ENCODE assay signal across 8 mouse cellular contexts in the genomic region with DNA sequence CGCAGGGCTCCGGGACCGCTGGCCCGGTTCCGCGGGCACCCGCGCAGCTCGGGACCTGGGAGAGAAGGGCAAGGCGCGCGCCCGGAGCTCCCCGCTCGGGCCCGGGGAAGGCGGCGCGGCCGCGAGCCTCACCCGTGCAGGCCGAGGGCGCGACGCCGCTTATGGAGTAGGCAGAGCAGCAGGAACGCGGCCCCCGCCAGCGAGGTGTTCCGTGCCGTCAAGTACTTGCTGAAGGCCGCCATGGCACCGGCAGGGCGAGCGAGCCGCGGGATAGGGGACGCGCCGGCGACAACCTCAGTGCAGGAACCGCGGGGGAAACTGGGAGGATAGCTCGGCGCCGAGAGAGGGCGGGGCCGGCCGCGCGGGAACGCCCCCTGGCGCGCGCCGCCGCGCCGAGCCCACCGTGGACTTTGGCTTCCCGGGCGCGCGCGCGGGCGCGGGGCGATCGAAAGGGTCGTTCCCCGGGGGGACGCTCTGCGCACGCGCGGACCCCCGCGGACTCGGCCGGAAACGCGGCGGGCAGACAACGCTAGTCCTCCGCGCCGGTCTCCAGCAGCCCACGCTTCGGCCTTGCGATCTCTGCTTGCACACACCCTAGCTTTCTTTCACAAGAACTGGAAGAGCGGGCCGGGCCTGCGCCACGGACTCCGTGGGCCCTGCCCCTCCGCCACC. TPM values are rescaled to one million over a fixed set of nuclear protein-coding genes. Genes with fewer than 3 reads are reported as not detected.
A peak's percentile ranks its signal among the peaks of the same experiment; 100 is the strongest.
DNase-seq lines count a peak whose midpoint lies in the region; ATAC-seq and TF ChIP-seq lines count a peak whose summit lies in the region.

A gene (minus strand): TSS at position 426 of the 672 bp plus-strand sequence.

- no peaks in the 10 kb centered on the region for H3K27me3 ChIP-seq in forebrain, embryonic 11.5 days (ENCODE audit: control insufficient read depth, insufficient read depth, low read length)
- H3K27me3 ChIP-seq in heart, postnatal 0 days (ENCODE audit: control insufficient read depth, insufficient read depth, low read length), result no peaks in the 10 kb centered on the region
- no peaks in the 10 kb centered on the region for H3K27me3 ChIP-seq in liver, embryonic 16.5 days (ENCODE audit: control insufficient read depth, insufficient read depth, low read depth, low read length)
- no peaks in the 10 kb centered on the region for H3K27me3 ChIP-seq in neural tube, embryonic 13.5 days
- H3K27me3 ChIP-seq in testis, adult 2 months (ENCODE audit: control insufficient read depth, insufficient read depth, low read length), result no peaks in the 10 kb centered on the region

- peaks cover 6% of the 10 kb centered on the region; the same call in 1 of the 2 replicates for H3K4me1 ChIP-seq in forebrain, embryonic 11.5 days (replicated peaks; ENCODE audit: control insufficient read depth, insufficient read depth, low read length)
- peaks cover 9% of the 10 kb centered on the region for H3K4me1 ChIP-seq in heart, postnatal 0 days (ENCODE audit: control insufficient read depth, insufficient read depth)
- peaks cover 2% of the 10 kb centered on the region; the same call in 1 of the 2 replicates for H3K4me1 ChIP-seq in liver, embryonic 16.5 days (ENCODE audit: control insufficient read depth, low read depth, low read length)
- H3K4me1 ChIP-seq in neural tube, embryonic 13.5 days (replicated peaks), result peaks cover 40% of the 10 kb centered on the region
- H3K4me1 ChIP-seq in testis, adult 2 months (ENCODE audit: control insufficient read depth, insufficient read depth, low read length), result no peaks in the 10 kb centered on the region

- no peak for TF ChIP-seq EP300 in heart, postnatal 0 days (IDR thresholded peaks at IDR 0.05; ENCODE audit: low read depth)

- DNase-seq in CD8-positive naive resting alpha-beta T cell, adult 2 months (ENCODE audit: low read depth in 2 of 2, low spot score in 2 of 2), result peak; percentile 68 to 71
- peak; percentile 62 for DNase-seq in c-Kit-positive CD71-negative TER-119-negative erythroid progenitor cells, embryonic 14.5 days (ENCODE audit: low read depth)
- peak; percentile 98 for DNase-seq in forebrain, embryonic 11.5 days (ENCODE audit: low spot score)
- DNase-seq in heart, postnatal 0 days (ENCODE audit: low spot score), result peak; percentile 82
- peak; percentile 95 to 97 for DNase-seq in kidney, postnatal 4 days

- H3K36me3 ChIP-seq in forebrain, embryonic 11.5 days (ENCODE audit: control insufficient read depth, insufficient read depth, low read length), result no peaks in the 10 kb centered on the region
- no peaks in the 10 kb centered on the region for H3K36me3 ChIP-seq in heart, postnatal 0 days (replicated peaks; ENCODE audit: control insufficient read depth, insufficient read depth, low read length)
- no peaks in the 10 kb centered on the region for H3K36me3 ChIP-seq in liver, embryonic 16.5 days (ENCODE audit: control insufficient read depth, insufficient read depth)
- H3K36me3 ChIP-seq in neural tube, embryonic 13.5 days, result no peaks in the 10 kb centered on the region
- H3K36me3 ChIP-seq in testis, adult 2 months (ENCODE audit: control insufficient read depth, insufficient read depth, low read length), result no peaks in the 10 kb centered on the region

- ATAC-seq in forebrain, embryonic 11.5 days (replicated peaks; ENCODE audit: low FRiP score), result peak; percentile 94
- ATAC-seq in heart, postnatal 0 days (ENCODE audit: insufficient read depth, low read depth), result peak; percentile 89
- ATAC-seq in liver, embryonic 16.5 days (ENCODE audit: low read depth), result peak; percentile 90
- peak; percentile 94 for ATAC-seq in neural tube, embryonic 13.5 days (ENCODE audit: low read depth)

- under 1% methylated on average over 80 of the region's 99 CpGs for WGBS in forebrain, embryonic 11.5 days
- under 1% methylated on average over 67 of the region's 99 CpGs for WGBS in heart, postnatal 0 days
- under 1% methylated on average over 95 of the region's 99 CpGs for WGBS in liver, embryonic 16.5 days (ENCODE audit: insufficient replicate concordance)
- under 1% methylated on average over 96 of the region's 99 CpGs for WGBS in neural tube, embryonic 13.5 days

- no peaks in the 10 kb centered on the region for H3K9me3 ChIP-seq in forebrain, embryonic 11.5 days (ENCODE audit: control insufficient read depth, low read length)
- no peaks in the 10 kb centered on the region for H3K9me3 ChIP-seq in heart, postnatal 0 days (replicated peaks; ENCODE audit: control insufficient read depth, low read length)
- no peaks in the 10 kb centered on the region for H3K9me3 ChIP-seq in liver, embryonic 16.5 days (replicated peaks; ENCODE audit: control insufficient read depth, low read length)
- H3K9me3 ChIP-seq in neural tube, embryonic 13.5 days, result no peaks in the 10 kb centered on the region

- H3K4me2 ChIP-seq in forebrain, embryonic 11.5 days (ENCODE audit: low read depth, low read length, severe bottlenecking), result peak within 1 kb of the TSS; percentile 59
- H3K4me2 ChIP-seq in heart, postnatal 0 days (ENCODE audit: low read depth, low read length), result peak within 1 kb of the TSS; percentile 78
- H3K4me2 ChIP-seq in liver, embryonic 16.5 days (ENCODE audit: low read depth, low read length), result peak within 1 kb of the TSS; percentile 83
- peak within 1 kb of the TSS; percentile 75 for H3K4me2 ChIP-seq in neural tube, embryonic 13.5 days

- H3K4me3 ChIP-seq in forebrain, embryonic 11.5 days (ENCODE audit: low read depth, low read length), result peak within 1 kb of the TSS; percentile 76
- H3K4me3 ChIP-seq in heart, postnatal 0 days (ENCODE audit: low read depth, low read length), result peak within 1 kb of the TSS; percentile 85
- peak within 1 kb of the TSS; percentile 80 for H3K4me3 ChIP-seq in liver, embryonic 16.5 days (ENCODE audit: low read depth, low read length)
- peak within 1 kb of the TSS; percentile 62 for H3K4me3 ChIP-seq in neural tube, embryonic 13.5 days
- peak within 1 kb of the TSS; percentile 96 for H3K4me3 ChIP-seq in testis, adult 2 months (ENCODE audit: control insufficient read depth, low read depth, low read length)

- peak within 1 kb of the TSS; percentile 91 for H3K9ac ChIP-seq in forebrain, embryonic 11.5 days (ENCODE audit: low read length)
- H3K9ac ChIP-seq in heart, postnatal 0 days (replicated peaks; ENCODE audit: low read depth, low read length), result peak within 1 kb of the TSS; percentile 92
- peak within 1 kb of the TSS; percentile 80 for H3K9ac ChIP-seq in liver, embryonic 16.5 days (ENCODE audit: low read depth, low read length)
- H3K9ac ChIP-seq in neural tube, embryonic 13.5 days, result peak within 1 kb of the TSS; percentile 90

- peak; percentile 86 for TF ChIP-seq POLR2A in testis, adult 2 months (IDR thresholded peaks at IDR 0.05; ENCODE audit: control insufficient read depth, low read depth, low read length)

- no peak for TF ChIP-seq CTCF in heart, postnatal 0 days (IDR thresholded peaks at IDR 0.05; ENCODE audit: low read depth)
- TF ChIP-seq CTCF in testis, adult 2 months (IDR thresholded peaks at IDR 0.05; ENCODE audit: control insufficient read depth, insufficient read depth, insufficient replicate concordance, low read depth, low read length), result no peak

- H3K27ac ChIP-seq in forebrain, embryonic 11.5 days (ENCODE audit: low read depth, low read length), result peak within 1 kb of the TSS; percentile 95
- peak within 1 kb of the TSS; percentile 97 for H3K27ac ChIP-seq in heart, postnatal 0 days (ENCODE audit: low read depth)
- H3K27ac ChIP-seq in liver, embryonic 16.5 days (ENCODE audit: low read length), result peak within 1 kb of the TSS; percentile 87
- peak within 1 kb of the TSS; percentile 98 for H3K27ac ChIP-seq in neural tube, embryonic 13.5 days (replicated peaks)
- peak within 1 kb of the TSS; percentile 84 for H3K27ac ChIP-seq in testis, adult 2 months (ENCODE audit: control insufficient read depth, insufficient read depth, low read depth, low read length)

RNA-seq across cellular contexts. Expression of the gene that starts here (rescaled TPM):
- 58.1 and 59.0 TPM in 2 replicates for polyA plus RNA-seq in forebrain, embryonic 11.5 days (2014; fragmentation: Nextera tagmentation; extraction: Ambion mirVana)
- 32.0 and 43.5 TPM in 2 replicates for total RNA-seq in heart, postnatal 0 days (2014; rRNA removed; ENCODE audit: low replicate concordance)
- 61.2 and 65.9 TPM in 2 replicates for polyA plus RNA-seq in heart, postnatal 0 days (2015; fragmentation: Nextera tagmentation; extraction: Ambion mirVana)
- polyA plus RNA-seq in liver, embryonic 16.5 days (2015; fragmentation: Nextera tagmentation; extraction: Ambion mirVana), result 28.4 and 29.5 TPM in 2 replicates
- polyA plus RNA-seq in neural tube, embryonic 13.5 days (2015; fragmentation: Nextera tagmentation; extraction: Ambion mirVana), result 63.2 and 75.3 TPM in 2 replicates
- polyA plus RNA-seq in testis, adult 2 months (2012; rRNA removed), result 2.9 and 4.2 TPM in 2 replicates

Comparison
In these comparisons a context has a peak if more than half of its experiments do, and no peak if none do; other contexts are left out.
1. Peak in every context shown above with its lines: DNase-seq, ATAC-seq, H3K4me3 ChIP-seq and H3K27ac ChIP-seq.